Mouse (Mus musculus) layer of hippocampus, postnatal 14 days (tissue): ENCODE results near the gene Megf11. TPM values are rescaled to one million over a fixed set of nuclear protein-coding genes. Genes with fewer than 3 reads are reported as not detected.

Source experiments
- DNase-seq, 2 experiments: peaks; one replicate each; pipeline ENCODE4 v3.0.0; 2021 to 2022; ENCODE audit warnings: low spot score in 2 of 2, mixed read lengths in 1 of 2
- total RNA-seq, 2 experiments: library from RNA; stranded (reverse); gene quantifications; 2 replicates each; pipeline ENCODE4 v1.2.3; 2021

The Megf11 gene
- total RNA-seq, 2 experiments from 2014 or later: 16.1 to 16.3 TPM

GRCm38 (mm10) chr9:64389576-64390292 lies 4.3 kb downstream of the Megf11 start:
- DNase-seq: no peak

DNA sequence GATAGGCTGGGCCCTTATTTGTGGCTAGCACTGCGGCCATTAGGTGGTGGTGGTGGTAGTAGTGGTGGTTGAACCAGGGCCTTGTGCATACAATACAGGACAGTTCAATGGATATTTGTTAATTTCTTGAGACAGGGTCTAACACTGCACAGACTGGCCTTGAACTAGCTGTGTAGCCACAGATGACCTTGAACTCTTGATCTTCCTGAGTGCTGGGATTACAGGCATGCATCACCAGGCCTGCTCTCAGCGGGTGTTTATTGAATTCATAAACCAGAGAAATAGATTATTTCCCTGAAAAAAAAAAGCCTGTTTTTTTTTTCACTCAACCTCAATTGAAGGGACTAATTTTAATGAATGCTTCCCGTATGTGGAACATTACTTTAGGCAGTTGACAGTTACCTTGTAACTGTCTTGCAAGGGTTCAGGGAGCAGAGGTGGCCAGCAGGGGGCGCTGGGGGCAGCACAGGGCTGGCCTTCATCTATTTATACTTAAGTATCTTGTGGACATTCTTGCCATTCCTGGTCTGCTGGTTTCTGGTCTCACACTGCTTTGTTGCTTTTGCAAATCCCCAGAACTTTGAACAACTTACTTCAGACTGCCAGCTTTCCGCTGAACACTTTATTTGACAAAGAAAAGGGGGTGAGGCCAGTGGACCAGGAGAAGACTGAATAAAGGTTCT lies 8.6 kb downstream of the Megf11 start:
- peak in 1 of 2 experiments; percentile 55 for DNase-seq

DNA sequence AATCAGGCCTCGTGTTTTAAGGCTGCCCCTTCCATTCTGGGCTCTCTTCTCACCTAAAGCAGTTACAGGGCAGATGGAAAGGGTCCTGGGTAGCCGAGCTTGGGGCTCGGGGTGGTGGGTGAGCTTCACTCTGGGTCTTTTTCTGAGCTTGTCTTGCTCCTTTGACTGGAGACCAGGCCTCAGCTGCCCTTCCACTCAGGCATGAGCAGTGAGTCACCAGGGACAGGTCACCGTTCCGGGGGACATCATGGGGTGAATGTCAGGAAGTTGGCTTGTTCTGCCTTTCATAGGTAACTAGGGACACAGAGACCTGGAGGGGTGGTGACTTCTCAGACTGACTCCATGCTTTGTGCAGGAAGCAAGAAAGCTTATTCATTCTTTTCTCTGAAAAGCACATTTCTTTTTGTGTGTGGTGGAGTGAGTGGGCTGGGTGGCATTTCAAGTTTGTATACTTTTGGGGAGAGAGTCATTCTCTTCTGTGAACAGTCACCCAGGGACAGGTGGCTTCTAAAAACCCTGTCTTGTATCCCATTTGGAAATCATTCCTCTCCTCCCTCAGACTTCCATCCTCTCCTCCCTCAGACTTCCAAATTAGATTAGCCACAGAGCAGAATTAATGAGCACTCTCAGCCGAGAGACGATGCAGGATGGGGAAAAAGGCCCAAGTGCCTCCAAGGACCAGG lies 10.0 kb downstream of the Megf11 start:
- no peak for DNase-seq

DNA sequence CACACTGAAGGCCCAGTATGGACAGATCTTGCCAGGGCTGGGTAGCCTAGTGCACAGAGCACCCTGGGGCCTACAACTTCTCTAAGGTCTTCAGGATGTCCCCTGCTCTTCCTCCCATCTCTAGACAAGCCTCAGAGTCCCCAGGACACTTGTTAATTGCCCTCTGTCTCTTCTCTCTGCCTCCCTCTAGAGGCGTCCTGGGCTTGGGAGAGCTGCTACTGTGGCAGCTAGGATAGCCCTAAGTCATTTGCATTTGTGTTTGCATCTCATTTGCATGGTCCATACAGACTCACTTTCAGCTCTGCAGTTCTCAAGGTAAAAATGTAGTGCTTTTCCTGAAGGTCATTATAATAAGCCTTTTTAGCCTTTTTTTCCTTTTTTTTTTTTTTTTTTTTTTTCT lies 11.7 kb downstream of the Megf11 start:
- no peak for DNase-seq

DNA sequence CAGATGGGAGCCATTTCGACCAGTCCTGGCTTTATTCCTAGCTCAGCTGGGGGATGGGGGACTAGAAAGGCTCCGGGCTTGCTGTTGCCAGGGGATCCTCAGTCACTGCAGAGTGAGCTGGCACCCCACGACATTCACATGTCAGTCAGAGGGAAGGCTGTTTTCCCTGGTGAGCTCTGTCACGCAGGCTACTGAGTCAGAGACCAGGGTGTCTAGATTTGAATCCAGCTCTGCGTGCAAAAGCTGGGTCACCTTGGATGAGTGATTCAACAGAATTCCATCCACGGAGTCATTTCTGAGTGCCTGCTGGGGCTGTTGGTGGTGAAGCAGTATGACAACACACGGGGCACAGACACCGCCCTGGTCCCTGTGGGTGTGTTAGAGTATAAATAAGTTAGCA lies 13.7 kb downstream of the Megf11 start:
- no peak for DNase-seq

GRCm38 (mm10) chr9:64402141-64402540 lies 16.7 kb downstream of the Megf11 start:
- no peak for DNase-seq

GRCm38 (mm10) chr9:64406841-64407240 lies 21.4 kb downstream of the Megf11 start:
- no peak for DNase-seq

DNA sequence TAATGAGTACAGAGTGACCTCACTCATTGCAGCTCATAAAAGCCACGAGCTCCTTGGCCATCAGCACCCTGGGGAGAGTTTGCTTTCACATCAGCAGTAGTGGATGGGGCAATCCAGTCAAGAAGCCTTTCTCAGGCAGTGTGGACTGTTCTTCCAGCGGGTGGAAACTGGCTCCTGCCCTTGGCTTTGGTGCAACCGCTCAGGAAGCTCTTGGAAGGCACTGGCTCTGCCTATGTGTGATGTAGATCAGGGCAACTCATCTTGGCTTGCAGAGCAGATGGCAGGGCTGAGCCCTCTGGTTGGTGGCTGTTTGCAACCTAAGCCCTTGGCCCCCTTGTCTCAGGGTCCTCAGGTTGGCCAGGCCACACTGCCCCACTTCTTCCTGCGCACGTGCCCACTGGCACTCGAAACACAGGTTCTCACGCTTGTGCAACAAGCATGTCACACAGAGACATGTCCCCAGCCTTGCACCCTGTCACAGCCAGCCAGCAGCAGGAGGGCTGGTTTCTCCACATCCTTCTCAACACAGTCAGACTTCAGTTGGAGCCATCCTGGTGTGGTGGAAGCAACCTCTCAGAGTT lies 22.1 kb downstream of the Megf11 start:
- DNase-seq: no peak

GRCm38 (mm10) chr9:64408821-64409220 lies 23.4 kb downstream of the Megf11 start:
- no peak for DNase-seq

GRCm38 (mm10) chr9:64420471-64420870 lies 35.0 kb downstream of the Megf11 start:
- DNase-seq: no peak

DNA sequence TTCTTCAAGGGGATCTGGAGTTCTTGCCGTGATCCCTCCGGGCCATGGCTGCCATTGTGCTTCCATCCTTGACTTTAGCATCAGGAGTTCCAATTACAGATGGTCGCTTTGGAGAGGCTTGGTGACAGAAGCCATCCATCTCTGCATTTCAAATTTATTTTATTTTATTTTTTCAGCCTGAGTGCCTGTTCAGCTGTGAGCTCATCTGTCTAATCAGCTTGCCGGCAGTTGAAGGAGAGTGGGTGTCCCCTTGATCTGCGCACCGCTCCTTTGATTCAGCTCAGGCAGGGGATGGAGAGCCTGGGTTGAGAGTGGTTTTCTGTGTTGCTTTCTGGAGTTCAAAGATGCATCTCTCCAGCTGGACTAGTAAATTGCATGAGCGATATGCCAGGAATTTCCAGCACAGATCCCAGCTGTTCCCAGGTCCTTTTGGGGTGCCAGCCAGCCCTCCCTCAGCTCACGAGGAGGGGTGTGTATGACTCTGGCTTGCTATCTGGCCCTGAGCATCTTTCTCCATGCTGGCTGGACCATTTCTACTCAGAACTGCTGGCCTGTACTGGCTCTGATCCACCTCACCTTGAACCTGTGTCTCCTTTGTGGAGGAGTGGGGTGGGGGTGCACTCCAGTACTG lies 36.7 kb downstream of the Megf11 start:
- DNase-seq: peak; percentile 21 to 31

GRCm38 (mm10) chr9:64423912-64424311 lies 38.5 kb downstream of the Megf11 start:
- no peak for DNase-seq

GRCm38 (mm10) chr9:64436121-64436520 lies 50.7 kb downstream of the Megf11 start:
- DNase-seq: no peak

DNA sequence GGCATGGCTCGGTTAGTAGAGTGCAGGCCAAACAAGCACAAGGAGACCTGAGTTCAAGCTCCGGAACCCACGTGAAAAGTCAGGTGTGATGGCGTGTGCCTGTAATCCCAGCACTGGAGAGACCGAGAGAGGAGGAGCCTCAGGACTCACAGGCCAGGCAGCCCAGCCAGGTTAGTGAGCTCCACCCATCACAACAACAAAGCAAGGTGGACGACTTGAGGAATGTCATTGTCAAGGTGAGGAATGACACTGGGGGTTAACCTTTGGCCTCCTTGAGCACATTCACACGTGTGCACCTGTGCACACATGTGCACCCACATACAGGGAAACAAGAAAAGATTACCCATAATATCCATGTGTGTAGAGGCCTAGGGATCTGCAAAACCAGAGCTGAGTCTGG lies 54.7 kb downstream of the Megf11 start:
- DNase-seq: no peak

GRCm38 (mm10) chr9:64445981-64446380 lies 60.6 kb downstream of the Megf11 start:
- no peak for DNase-seq

GRCm38 (mm10) chr9:64447070-64447469 lies 61.6 kb downstream of the Megf11 start:
- no peak for DNase-seq

DNA sequence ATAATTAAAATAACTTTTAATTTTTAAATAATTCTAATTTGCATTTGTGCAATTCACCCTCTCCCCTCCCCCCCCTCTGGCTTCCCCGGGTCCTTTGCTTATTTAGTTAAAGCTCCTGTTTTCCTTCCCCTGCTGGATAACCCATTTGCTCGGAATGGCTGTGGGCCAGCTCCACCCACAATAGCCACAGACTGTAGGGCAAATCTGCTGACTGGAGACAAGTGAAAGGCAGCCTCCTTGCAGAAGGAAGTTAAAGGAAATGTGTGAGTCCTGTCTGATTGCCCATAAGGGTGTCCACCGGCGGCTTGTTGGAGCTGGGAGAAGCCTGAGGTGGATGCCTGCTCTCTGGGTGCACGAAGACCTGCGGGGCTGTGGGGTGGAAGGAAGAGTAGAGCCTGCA lies 62.1 kb downstream of the Megf11 start:
- peak; percentile 33 to 50 for DNase-seq

- DNase-seq: no peak
These were observed 67.3 kb downstream of the Megf11 start for GRCm38 (mm10) chr9:64452769-64453168.

DNA sequence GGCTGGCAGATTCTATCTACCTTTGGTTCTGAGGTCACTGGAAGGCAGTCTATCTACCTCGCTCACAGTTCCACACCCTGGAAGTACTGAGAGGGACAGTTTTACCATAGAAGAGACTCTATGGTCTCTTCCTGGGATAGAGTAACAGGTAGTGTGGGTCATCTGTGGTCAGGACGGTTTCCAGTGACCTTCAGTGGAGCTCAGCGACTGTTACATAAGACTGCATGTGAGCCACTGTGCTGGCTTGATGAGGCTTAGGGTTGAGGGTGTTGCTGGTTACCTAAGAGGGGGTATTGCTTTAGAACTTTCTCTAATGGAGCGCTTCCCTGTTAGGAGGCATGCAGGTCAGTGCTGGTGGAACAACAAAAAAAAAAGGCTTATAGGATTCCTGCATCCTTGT lies 68.8 kb downstream of the Megf11 start:
- no peak for DNase-seq

DNA sequence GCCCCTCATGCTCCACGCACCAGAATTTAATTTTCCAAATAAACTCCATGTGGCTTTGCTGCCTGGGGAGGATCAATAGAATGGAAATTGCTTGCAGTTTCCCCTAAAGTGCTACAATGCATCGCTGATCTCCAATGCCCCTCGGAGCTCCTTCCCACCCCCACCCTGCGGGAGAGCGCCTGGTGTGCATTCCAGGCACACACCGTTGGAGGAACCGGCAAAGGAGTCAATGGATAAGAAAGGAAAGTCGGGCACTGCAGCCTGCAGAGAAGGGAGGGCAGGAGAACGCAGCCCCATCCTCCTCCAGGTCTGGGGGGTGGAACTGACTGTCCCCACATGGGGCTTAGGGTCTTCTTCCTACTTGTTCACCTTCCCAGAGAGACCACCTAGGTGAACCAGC lies 70.5 kb downstream of the Megf11 start:
- no peak for DNase-seq

DNA sequence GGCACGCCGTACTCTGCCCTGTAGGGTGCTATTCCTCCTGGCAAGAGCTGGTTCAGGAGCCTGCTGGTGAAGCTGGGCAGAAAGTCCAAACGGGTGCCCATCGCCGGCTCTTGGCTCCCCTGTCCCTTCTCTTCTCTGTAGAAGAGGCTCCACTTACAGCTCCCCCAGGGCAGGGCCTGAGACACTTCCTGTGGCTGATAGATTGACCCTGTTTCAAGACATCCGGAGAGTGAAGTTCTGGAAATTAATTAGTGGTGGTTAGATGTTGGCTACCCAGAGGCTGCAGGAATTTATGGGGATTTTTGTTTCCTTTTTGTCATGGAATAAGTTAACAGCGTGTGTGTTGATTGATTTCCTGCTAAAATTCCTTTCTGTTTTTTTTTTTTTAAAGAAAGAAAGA lies 72.2 kb downstream of the Megf11 start:
- DNase-seq: no peak
